Mouse (Mus musculus): ENCODE measurements around the gene Irf2.
A peak's percentile ranks its signal among the peaks of the same experiment; 100 is the strongest.

Gene Irf2

GRCm38 (mm10) chr8:46739003-46739949 is at the start of gene Irf2:
Irf2 (plus strand) TSS chr8:46739732.
- DNase-seq (ENCODE audit: low spot score in 2 of 2): peak; percentile 71 to 74

- no peak for DNase-seq (ENCODE audit: low spot score in 2 of 2)
Measured at GRCm38 (mm10) chr8:46690111-46690510, 49.4 kb upstream of the Irf2 start.

- DNase-seq (ENCODE audit: low spot score in 2 of 2): no peak
Measured at GRCm38 (mm10) chr8:46690581-46690980, 49.0 kb upstream of the Irf2 start.

- no peak for DNase-seq (ENCODE audit: low spot score in 2 of 2)
Measured at GRCm38 (mm10) chr8:46691360-46691759, 48.2 kb upstream of the Irf2 start.

GRCm38 (mm10) chr8:46696256-46697041 is 43.1 kb upstream of the Irf2 start:
- no peak for DNase-seq (ENCODE audit: low spot score in 2 of 2)

GRCm38 (mm10) chr8:46697566-46697965 is 42.0 kb upstream of the Irf2 start:
- DNase-seq (ENCODE audit: low spot score in 2 of 2): no peak

- no peak for DNase-seq (ENCODE audit: low spot score in 2 of 2)
Measured at GRCm38 (mm10) chr8:46698162-46698561, 41.4 kb upstream of the Irf2 start.

GRCm38 (mm10) chr8:46705145-46705544 is 34.4 kb upstream of the Irf2 start:
- DNase-seq (ENCODE audit: low spot score in 2 of 2): no peak

- DNase-seq (ENCODE audit: low spot score in 2 of 2): no peak
Measured at GRCm38 (mm10) chr8:46706730-46707129, 32.8 kb upstream of the Irf2 start.

- DNase-seq (ENCODE audit: low spot score in 2 of 2): no peak
Measured at GRCm38 (mm10) chr8:46709302-46709701, 30.2 kb upstream of the Irf2 start.

- no peak for DNase-seq (ENCODE audit: low spot score in 2 of 2)
Measured at GRCm38 (mm10) chr8:46710289-46710688, 29.2 kb upstream of the Irf2 start.

GRCm38 (mm10) chr8:46711496-46711895 is 28.0 kb upstream of the Irf2 start:
- no peak for DNase-seq (ENCODE audit: low spot score in 2 of 2)

GRCm38 (mm10) chr8:46713178-46713577 is 26.4 kb upstream of the Irf2 start:
- DNase-seq (ENCODE audit: low spot score in 2 of 2): no peak

- DNase-seq (ENCODE audit: low spot score in 2 of 2): no peak
Measured at GRCm38 (mm10) chr8:46713844-46714243, 25.7 kb upstream of the Irf2 start.

GRCm38 (mm10) chr8:46714400-46714799 is 25.1 kb upstream of the Irf2 start:
- no peak for DNase-seq (ENCODE audit: low spot score in 2 of 2)

GRCm38 (mm10) chr8:46716477-46716876 is 23.1 kb upstream of the Irf2 start:
- no peak for DNase-seq (ENCODE audit: low spot score in 2 of 2)

GRCm38 (mm10) chr8:46717170-46717569 is 22.4 kb upstream of the Irf2 start:
- DNase-seq (ENCODE audit: low spot score in 2 of 2): no peak

GRCm38 (mm10) chr8:46718301-46718700 is 21.2 kb upstream of the Irf2 start:
- DNase-seq (ENCODE audit: low spot score in 2 of 2): no peak

GRCm38 (mm10) chr8:46718747-46719146 is 20.8 kb upstream of the Irf2 start:
- DNase-seq (ENCODE audit: low spot score in 2 of 2): no peak

GRCm38 (mm10) chr8:46720656-46721055 is 18.9 kb upstream of the Irf2 start:
- DNase-seq (ENCODE audit: low spot score in 2 of 2): no peak

GRCm38 (mm10) chr8:46721065-46721845 is 18.3 kb upstream of the Irf2 start:
- DNase-seq (ENCODE audit: low spot score in 2 of 2): no peak

GRCm38 (mm10) chr8:46722536-46722935 is 17.0 kb upstream of the Irf2 start:
- DNase-seq (ENCODE audit: low spot score in 2 of 2): no peak

All from frontal cortex, postnatal 36 days (tissue).